ENCODE assay signal across 21 mouse cellular contexts in the genomic region with DNA sequence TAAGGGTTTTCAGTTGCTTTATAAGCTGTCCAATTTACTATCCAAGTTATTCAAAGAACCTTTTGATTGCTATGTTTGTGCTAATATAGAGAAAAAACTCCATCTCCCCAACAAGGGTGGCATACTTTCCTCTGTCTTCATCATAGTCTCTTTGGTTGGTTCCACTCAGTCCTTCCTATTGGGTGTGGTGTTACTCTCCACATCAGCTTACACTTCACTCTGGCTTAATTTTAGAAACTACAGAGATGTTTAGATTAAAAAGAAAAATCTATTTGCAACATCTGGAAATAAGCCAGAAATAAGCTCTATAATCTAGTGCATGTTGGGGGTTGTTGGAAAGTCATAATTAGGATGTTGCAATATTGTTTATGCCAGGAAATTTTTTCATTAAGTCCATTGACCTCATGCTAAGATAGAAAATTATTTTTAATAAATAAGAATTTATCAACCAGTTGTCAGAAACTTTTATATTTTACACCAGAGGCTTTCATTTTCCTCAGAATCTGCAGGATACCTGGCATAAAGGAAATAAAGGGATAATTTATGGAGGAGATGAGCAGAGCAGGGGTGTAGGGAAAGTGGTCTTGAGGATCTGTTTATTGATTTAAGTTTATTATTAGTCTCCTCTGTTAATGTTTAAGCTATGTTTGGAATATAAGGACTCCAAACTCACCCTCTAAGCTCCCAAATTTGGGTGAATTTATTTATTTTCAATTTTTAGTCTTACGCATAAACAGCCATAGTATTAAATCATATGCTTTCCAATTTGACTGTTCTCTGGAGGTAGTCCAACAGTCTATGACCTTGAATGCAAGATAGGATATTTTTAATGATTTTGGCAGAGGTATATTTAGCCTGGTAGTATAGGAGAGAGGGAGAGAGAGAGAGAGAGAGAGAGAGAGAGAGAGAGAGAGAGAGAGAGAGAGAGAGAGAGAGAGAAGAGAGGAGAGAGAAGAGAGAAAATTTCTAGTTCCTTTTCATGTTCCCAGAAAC.
"Had no signal": no experiment of that assay in that cellular context is flagged by ENCODE, and none has a peak within 500 bp of the region (broad histone marks: within the 10 kb centered on the region; RNA-seq: fewer than 3 reads in every experiment).

No protein-coding gene starts in this region.

- ATAC-seq: midbrain, embryonic 16.5 days had no signal

- H3K9me3 ChIP-seq: limb, embryonic 15.5 days; liver, embryonic 13.5 days; liver, embryonic 15.5 days; midbrain, embryonic 10.5 days; midbrain, embryonic 12.5 days; neural tube, embryonic 13.5 days; neural tube, embryonic 15.5 days had no signal

- H3K27me3 ChIP-seq: limb, embryonic 15.5 days; liver, embryonic 13.5 days; liver, embryonic 15.5 days; midbrain, embryonic 12.5 days; neural tube, embryonic 13.5 days; neural tube, embryonic 15.5 days had no signal

- H3K27ac ChIP-seq: limb, embryonic 15.5 days; liver, embryonic 13.5 days; liver, embryonic 15.5 days; midbrain, embryonic 10.5 days; midbrain, embryonic 12.5 days; neural tube, embryonic 13.5 days; neural tube, embryonic 15.5 days had no signal

- H3K4me2 ChIP-seq: limb, embryonic 15.5 days; liver, embryonic 11.5 days; liver, embryonic 13.5 days; liver, embryonic 15.5 days; midbrain, embryonic 12.5 days; neural tube, embryonic 13.5 days; neural tube, embryonic 15.5 days had no signal

- H3K4me1 ChIP-seq: limb, embryonic 15.5 days; liver, embryonic 13.5 days; liver, embryonic 15.5 days; midbrain, embryonic 10.5 days; midbrain, embryonic 12.5 days; neural tube, embryonic 13.5 days; neural tube, embryonic 15.5 days had no signal

- H3K9ac ChIP-seq: limb, embryonic 15.5 days; liver, embryonic 13.5 days; liver, embryonic 15.5 days; midbrain, embryonic 12.5 days; neural tube, embryonic 13.5 days; neural tube, embryonic 15.5 days had no signal

- H3K4me3 ChIP-seq: limb, embryonic 15.5 days; liver, embryonic 13.5 days; liver, embryonic 15.5 days; midbrain, embryonic 10.5 days; midbrain, embryonic 12.5 days; myocyte; neural tube, embryonic 13.5 days; neural tube, embryonic 15.5 days had no signal

- H3K36me3 ChIP-seq: limb, embryonic 15.5 days; liver, embryonic 13.5 days; liver, embryonic 15.5 days; midbrain, embryonic 10.5 days; midbrain, embryonic 12.5 days; neural tube, embryonic 13.5 days; neural tube, embryonic 15.5 days had no signal

- DNase-seq: liver, embryonic 13.5 days; lung, adult 18-20 months; lung, postnatal 4 days; midbrain, embryonic 14.5 days; retina, postnatal 1 day; right cerebral cortex, adult 18-20 months; right cerebral cortex, postnatal 25 days; right cerebral cortex, postnatal 4 days; spleen, adult 18-20 months; thymus, adult 18-20 months; thymus, postnatal 14 days; thymus, postnatal 36 days had no signal
